Mouse (Mus musculus) lung, embryonic 16.5 days (tissue): ENCODE measurements around the gene Aak1. TPM values are rescaled to one million over a fixed set of nuclear protein-coding genes. Genes with fewer than 3 reads are reported as not detected.

Experiments
- ATAC-seq: fragments of 200-750 bp; cut with Nextera tagmentation; 2 replicates; pipeline ENCODE4 v1.8.0; 2017; ENCODE audit warnings: low read depth, mild to moderate bottlenecking, moderate library complexity
- H3K27ac ChIP-seq: fragments of 300-500 bp; sonication (generic); 2 replicates; pipeline ENCODE4 v1.5.1; 2014; ENCODE audit warnings: mild to moderate bottlenecking, control low read depth, low read length
- H3K27me3 ChIP-seq: fragments of 300-500 bp; sonication (generic); 2 replicates; pipeline ENCODE4 v1.6.1; 2014; ENCODE audit warnings: low read depth, low read length, mixed read lengths; ENCODE audit not compliant: control insufficient read depth, insufficient read depth
- H3K36me3 ChIP-seq: fragments of 300-500 bp; sonication (generic); 2 replicates; pipeline ENCODE4 v1.6.1; 2014; ENCODE audit warnings: low read length; ENCODE audit not compliant: control insufficient read depth, insufficient read depth
- H3K4me1 ChIP-seq: fragments of 300-500 bp; sonication (generic); replicated peaks from 2 replicates; pipeline ENCODE4 v1.6.1; 2014; ENCODE audit warnings: low read length, mixed read lengths; ENCODE audit not compliant: control insufficient read depth, insufficient read depth
- H3K4me2 ChIP-seq: fragments of 300-500 bp; sonication (generic); 2 replicates; pipeline ENCODE4 v1.6.1; 2014; ENCODE audit warnings: low read depth, low read length, control low read depth
- H3K4me3 ChIP-seq: fragments of 300-500 bp; sonication (generic); 2 replicates; pipeline ENCODE4 v1.5.1; 2014; ENCODE audit warnings: mild to moderate bottlenecking, low read length, control low read depth
- H3K9ac ChIP-seq: fragments of 300-500 bp; sonication (generic); 2 replicates; pipeline ENCODE4 v1.6.1; 2014; ENCODE audit warnings: low read length, control low read depth
- H3K9me3 ChIP-seq: fragments of 300-500 bp; sonication (generic); 2 replicates; pipeline ENCODE4 v1.6.1; 2016; ENCODE audit warnings: low read length; ENCODE audit not compliant: control insufficient read depth
- WGBS: fragments of 180-500 bp; shearing (Covaris S2); extraction: QIAGEN DNeasy Blood & Tissue Kit; methylation state at CpG from one replicate; pipeline ENCODE4 v1.1.7; 2014; 5-methylcytosine and 5-hydroxymethylcytosine counted together
- polyA plus RNA-seq: library from polyadenylated mRNA; unstranded; fragments of >200 nt; fragmentation: Nextera tagmentation; extraction: Ambion mirVana; gene quantifications from 2 replicates; pipeline ENCODE4 v1.2.1, GENCODE M21; 2015

The Aak1 gene
- polyA plus RNA-seq, 1 experiment from 2014 or later, result 11.6 TPM

GRCm38 (mm10) chr6:87002521-87003055 lies 153.3 kb downstream of the Aak1 start:
- 45% methylated on average over 8 of the region's 8 CpGs for WGBS
- Histone ChIP-seq H3K9me3 (no peaks in the 10 kb centered on the region), H3K27ac (peak overlapping the region; percentile 62), H3K27me3 (no peaks in the 10 kb centered on the region), H3K36me3 (peaks cover 2% of the 10 kb centered on the region; the same call in 1 of the 2 replicates), H3K9ac (no peak overlapping the region), H3K4me1 (peaks cover 7% of the 10 kb centered on the region; the same call in 1 of the 2 replicates), H3K4me3 (peak overlapping the region; percentile 5; the same call in 1 of the 2 replicates), H3K4me2 (0 out of 2 replicates have a peak overlapping the region, but pooled peaks have one; percentile 17)
- ATAC-seq, result peak; percentile 90

- H3K36me3 ChIP-seq, result no peaks in the 10 kb centered on the region
- ATAC-seq, result no peak
- H3K27me3 ChIP-seq, result no peaks in the 10 kb centered on the region
- no peak overlapping the region for H3K27ac ChIP-seq
- H3K9ac ChIP-seq, result no peak overlapping the region
- peaks cover 7% of the 10 kb centered on the region; the same call in 1 of the 2 replicates for H3K4me1 ChIP-seq
- H3K4me2 ChIP-seq, result no peak overlapping the region
- H3K4me3 ChIP-seq, result no peak overlapping the region
- H3K9me3 ChIP-seq, result no peaks in the 10 kb centered on the region
- 69% methylated on average over 2 of the region's 2 CpGs for WGBS
Measured at GRCm38 (mm10) chr6:87004099-87004498, 154.8 kb downstream of the Aak1 start.

GRCm38 (mm10) chr6:87005577-87005976 lies 156.3 kb downstream of the Aak1 start:
- H3K4me2 ChIP-seq, result no peak overlapping the region
- no peak overlapping the region for H3K4me3 ChIP-seq
- no peaks in the 10 kb centered on the region for H3K27me3 ChIP-seq
- no peak overlapping the region for H3K27ac ChIP-seq
- no peaks in the 10 kb centered on the region for H3K9me3 ChIP-seq
- H3K36me3 ChIP-seq, result no peaks in the 10 kb centered on the region
- H3K4me1 ChIP-seq, result peaks cover 9% of the 10 kb centered on the region
- no peak overlapping the region for H3K9ac ChIP-seq
- ATAC-seq, result no peak

- Histone ChIP-seq H3K36me3 (no peaks in the 10 kb centered on the region), H3K4me2 (peak within 1 kb of the TSS; percentile 76), H3K9me3 (no peaks in the 10 kb centered on the region), H3K4me1 (peaks cover 4% of the 10 kb centered on the region), H3K27me3 (no peaks in the 10 kb centered on the region), H3K27ac (peak within 1 kb of the TSS; percentile 83), H3K9ac (peak within 1 kb of the TSS; percentile 98), H3K4me3 (peak within 1 kb of the TSS; percentile 89)
- 65% methylated on average over 6 of the region's 6 CpGs for WGBS
- no peak for ATAC-seq
Measured at GRCm38 (mm10) chr6:87008887-87009286, 159.6 kb downstream of the Aak1 start, which contains the start of gene Nfu1. Gene Nfu1 (plus strand): TSS chr6:87009236.

GRCm38 (mm10) chr6:87009692-87010328 lies 160.5 kb downstream of the Aak1 start:
- Histone ChIP-seq H3K9ac (peak overlapping the region; percentile 98), H3K27me3 (no peaks in the 10 kb centered on the region), H3K4me1 (peaks cover 4% of the 10 kb centered on the region), H3K9me3 (no peaks in the 10 kb centered on the region), H3K36me3 (no peaks in the 10 kb centered on the region), H3K4me3 (peak overlapping the region; percentile 89), H3K4me2 (peak overlapping the region; percentile 76), H3K27ac (peak overlapping the region; percentile 83)
- WGBS, result under 1% methylated on average over 36 of the region's 36 CpGs
- peak; percentile 99 for ATAC-seq

- no peaks in the 10 kb centered on the region for H3K4me1 ChIP-seq
- H3K9me3 ChIP-seq, result peaks cover 2% of the 10 kb centered on the region; the same call in 1 of the 2 replicates
- WGBS, result 61% methylated on average over 4 of the region's 4 CpGs
- peaks cover 31% of the 10 kb centered on the region for H3K36me3 ChIP-seq
- H3K4me2 ChIP-seq, result no peak overlapping the region
- no peak overlapping the region for H3K4me3 ChIP-seq
- H3K9ac ChIP-seq, result no peak overlapping the region
- no peak overlapping the region for H3K27ac ChIP-seq
- H3K27me3 ChIP-seq, result no peaks in the 10 kb centered on the region
- no peak for ATAC-seq
Measured at GRCm38 (mm10) chr6:87016916-87017315, 167.6 kb downstream of the Aak1 start.

- peaks cover 2% of the 10 kb centered on the region; the same call in 1 of the 2 replicates for H3K9me3 ChIP-seq
- H3K4me2 ChIP-seq, result no peak overlapping the region
- no peak for ATAC-seq
- H3K4me3 ChIP-seq, result no peak overlapping the region
- H3K4me1 ChIP-seq, result no peaks in the 10 kb centered on the region
- WGBS, result 87% methylated on average over 8 of the region's 8 CpGs
- H3K27ac ChIP-seq, result no peak overlapping the region
- H3K9ac ChIP-seq, result no peak overlapping the region
- H3K27me3 ChIP-seq, result no peaks in the 10 kb centered on the region
- H3K36me3 ChIP-seq, result peaks cover 33% of the 10 kb centered on the region
Measured at GRCm38 (mm10) chr6:87018874-87019273, 169.6 kb downstream of the Aak1 start.

- 97% methylated on average over 12 of the region's 12 CpGs for WGBS
- peaks cover 2% of the 10 kb centered on the region; the same call in 1 of the 2 replicates for H3K9me3 ChIP-seq
- no peak overlapping the region for H3K4me2 ChIP-seq
- no peak for ATAC-seq
- no peak overlapping the region for H3K4me3 ChIP-seq
- no peaks in the 10 kb centered on the region for H3K4me1 ChIP-seq
- H3K36me3 ChIP-seq, result peaks cover 41% of the 10 kb centered on the region
- no peaks in the 10 kb centered on the region for H3K27me3 ChIP-seq
- no peak overlapping the region for H3K27ac ChIP-seq
- H3K9ac ChIP-seq, result no peak overlapping the region
Measured at GRCm38 (mm10) chr6:87021791-87022190, 172.5 kb downstream of the Aak1 start.

GRCm38 (mm10) chr6:87026980-87027379 lies 177.7 kb downstream of the Aak1 start:
- no peak overlapping the region for H3K4me3 ChIP-seq
- H3K9ac ChIP-seq, result no peak overlapping the region
- no peak overlapping the region for H3K4me2 ChIP-seq
- H3K4me1 ChIP-seq, result no peaks in the 10 kb centered on the region
- peaks cover 20% of the 10 kb centered on the region for H3K36me3 ChIP-seq
- H3K27ac ChIP-seq, result no peak overlapping the region
- no peaks in the 10 kb centered on the region for H3K9me3 ChIP-seq
- no peak for ATAC-seq
- no peaks in the 10 kb centered on the region for H3K27me3 ChIP-seq
- 62% methylated on average over 7 of the region's 7 CpGs for WGBS
